Mouse (Mus musculus) kidney, embryonic 15.5 days (tissue): ENCODE measurements at regions not wholly inside any gene's neighbourhood (a gene's known extent, or its start where the extent isn't known, plus 50 kb on each side); places are given as distances from the start of the nearest gene placed in this dataset.

Experiments
- ATAC-seq: fragments of 200-750 bp; cut with Nextera tagmentation; replicated peaks from 2 replicates; pipeline ENCODE4 v1.8.0; 2017; ENCODE audit warnings: moderate TSS enrichment; ENCODE audit not compliant: low FRiP score
- H3K27ac ChIP-seq: fragments of 300-500 bp; sonication (generic); 2 replicates; pipeline ENCODE4 v1.5.1; 2015; ENCODE audit warnings: mild to moderate bottlenecking, inconsistent platforms
- H3K27me3 ChIP-seq: fragments of 300-500 bp; sonication (generic); 2 replicates; pipeline ENCODE4 v1.6.1; 2015; ENCODE audit warnings: inconsistent platforms
- H3K36me3 ChIP-seq: fragments of 300-500 bp; sonication (generic); 2 replicates; pipeline ENCODE4 v1.6.1; 2015; ENCODE audit warnings: inconsistent platforms
- H3K4me1 ChIP-seq: fragments of 300-500 bp; sonication (generic); 2 replicates; pipeline ENCODE4 v1.6.1; 2015; ENCODE audit warnings: inconsistent platforms
- H3K4me2 ChIP-seq: fragments of 300-500 bp; sonication (generic); 2 replicates; pipeline ENCODE4 v1.6.1; 2015; ENCODE audit warnings: moderate library complexity, mild to moderate bottlenecking, inconsistent platforms
- H3K4me3 ChIP-seq: fragments of 300-500 bp; sonication (generic); replicated peaks from 2 replicates; pipeline ENCODE4 v1.5.1; 2015; ENCODE audit warnings: mild to moderate bottlenecking, inconsistent platforms
- H3K9ac ChIP-seq: fragments of 300-500 bp; sonication (generic); 2 replicates; pipeline ENCODE4 v1.6.1; 2015; ENCODE audit warnings: mild to moderate bottlenecking, inconsistent platforms
- H3K9me3 ChIP-seq: fragments of 300-500 bp; sonication (generic); replicated peaks from 2 replicates; pipeline ENCODE4 v1.6.1; 2016; ENCODE audit warnings: inconsistent platforms
- WGBS: fragments of 180-500 bp; shearing (Covaris S2); methylation state at CpG from one replicate; pipeline ENCODE4 v1.1.7; 2015; ENCODE audit warnings: mixed read lengths; 5-methylcytosine and 5-hydroxymethylcytosine counted together

DNA sequence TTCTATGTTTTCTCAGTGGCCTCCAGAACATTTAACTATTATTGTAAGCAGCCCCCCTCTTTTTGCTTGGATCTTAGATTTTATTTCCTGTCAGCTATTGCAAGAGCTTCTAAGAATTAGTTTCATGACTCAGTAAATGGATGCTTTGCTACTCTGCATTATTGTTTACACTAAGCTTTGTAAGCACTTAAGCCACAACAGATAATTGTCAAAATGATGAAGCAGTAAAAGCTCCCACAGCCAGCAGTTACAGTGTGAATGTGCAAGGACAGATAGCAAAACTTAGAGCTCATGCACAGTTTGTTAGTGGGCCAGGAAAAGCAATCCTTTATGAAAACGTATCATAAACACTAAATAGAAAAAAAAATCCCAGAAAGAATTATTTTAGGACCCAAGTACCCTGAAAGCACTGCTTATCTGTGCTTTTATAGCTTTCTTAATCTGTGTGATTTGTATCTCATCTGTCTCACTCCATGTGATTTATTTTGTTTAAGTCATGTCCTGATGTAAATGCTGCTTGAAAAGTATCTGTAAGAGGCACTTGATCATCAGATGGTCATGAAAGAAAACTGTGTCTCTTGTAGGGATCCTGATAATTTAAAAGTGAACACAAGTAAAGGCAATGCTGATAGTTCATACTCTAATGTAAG is 584.2 kb upstream of the Nr2f1 start:
- Histone ChIP-seq H3K4me3 (no peak overlapping the region), H3K27ac (no peak overlapping the region), H3K9me3 (no peaks in the 10 kb centered on the region), H3K9ac (no peak overlapping the region), H3K4me2 (no peak overlapping the region), H3K27me3 (no peaks in the 10 kb centered on the region), H3K36me3 (no peaks in the 10 kb centered on the region), H3K4me1 (0 out of 2 replicates have a peak, but pooled peaks cover 2% of the 10 kb centered on the region)
- 25% methylated on average over 1 of the region's 1 CpGs for WGBS
- ATAC-seq: peak; percentile 66; the same call in 1 of the 2 replicates
